Mouse (Mus musculus) cerebellum, adult 8-10 months (tissue): ENCODE measurements around the gene Rp9.

Experiments
- DNase-seq: peaks from one replicate; pipeline ENCODE4 v3.0.0; 2022

Rp9 gene

GRCm38 (mm10) chr9:22469643-22470042, at the start of gene Rp9:
TSS of gene Rp9 (minus strand) at chr9:22469743.
- DNase-seq = no peak

DNA sequence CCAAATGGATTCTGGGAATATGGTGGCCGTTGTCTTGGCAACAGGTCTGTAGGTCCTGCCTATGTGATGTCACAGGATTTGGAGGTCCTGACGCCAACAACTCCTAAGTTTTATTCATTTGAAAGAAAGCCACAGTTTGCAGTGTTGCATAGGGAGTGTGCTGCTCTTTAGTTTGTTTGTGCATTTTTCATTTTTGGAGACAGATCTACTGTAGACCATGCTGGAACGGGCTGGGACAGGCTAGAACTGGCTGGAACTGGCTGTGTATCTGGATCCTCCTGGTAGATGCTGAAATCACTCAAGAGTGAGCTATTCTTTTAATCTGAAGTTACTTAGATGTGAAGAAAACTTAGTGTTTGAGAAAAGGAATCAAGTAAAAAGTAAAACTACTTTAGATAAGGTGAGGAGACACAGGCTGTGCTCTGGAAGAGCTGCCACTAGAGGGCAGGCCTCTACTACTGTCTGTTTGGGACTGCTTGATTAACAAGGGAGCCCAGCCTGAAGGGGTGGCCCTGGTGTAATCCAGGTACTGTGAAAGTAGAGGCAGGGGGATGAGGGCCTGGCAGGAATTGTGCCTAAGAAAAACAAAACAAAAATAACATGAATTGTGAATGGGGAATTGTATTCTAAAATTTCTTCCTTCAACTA, 49.0 kb upstream of the Rp9 start:
- peak; percentile 11 for DNase-seq

DNA sequence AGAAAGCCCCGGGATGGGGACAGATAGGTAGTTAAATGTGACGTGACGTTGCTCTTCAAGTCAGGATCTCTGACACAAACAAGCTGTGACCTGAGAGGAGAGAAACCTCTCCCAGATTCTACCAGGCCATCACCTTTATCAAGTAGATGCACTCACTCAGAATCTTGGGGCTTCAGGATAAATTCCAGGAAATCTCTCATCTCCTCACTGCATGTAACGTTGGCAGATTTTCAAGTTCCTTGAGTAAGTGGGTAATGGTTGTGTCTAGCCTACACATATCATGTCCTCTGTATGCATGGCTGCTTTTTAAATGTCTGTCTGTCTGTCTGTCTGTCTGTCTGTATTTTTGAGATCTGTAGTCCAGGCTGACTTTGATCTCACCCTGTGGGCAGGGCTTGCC, 45.5 kb upstream of the Rp9 start:
- no peak for DNase-seq

- DNase-seq = no peak
Measured at GRCm38 (mm10) chr9:22505574-22505973, 36.0 kb upstream of the Rp9 start.

GRCm38 (mm10) chr9:22503581-22503980, 34.0 kb upstream of the Rp9 start:
- DNase-seq = no peak

GRCm38 (mm10) chr9:22502972-22503371, 33.4 kb upstream of the Rp9 start:
- no peak for DNase-seq

DNA sequence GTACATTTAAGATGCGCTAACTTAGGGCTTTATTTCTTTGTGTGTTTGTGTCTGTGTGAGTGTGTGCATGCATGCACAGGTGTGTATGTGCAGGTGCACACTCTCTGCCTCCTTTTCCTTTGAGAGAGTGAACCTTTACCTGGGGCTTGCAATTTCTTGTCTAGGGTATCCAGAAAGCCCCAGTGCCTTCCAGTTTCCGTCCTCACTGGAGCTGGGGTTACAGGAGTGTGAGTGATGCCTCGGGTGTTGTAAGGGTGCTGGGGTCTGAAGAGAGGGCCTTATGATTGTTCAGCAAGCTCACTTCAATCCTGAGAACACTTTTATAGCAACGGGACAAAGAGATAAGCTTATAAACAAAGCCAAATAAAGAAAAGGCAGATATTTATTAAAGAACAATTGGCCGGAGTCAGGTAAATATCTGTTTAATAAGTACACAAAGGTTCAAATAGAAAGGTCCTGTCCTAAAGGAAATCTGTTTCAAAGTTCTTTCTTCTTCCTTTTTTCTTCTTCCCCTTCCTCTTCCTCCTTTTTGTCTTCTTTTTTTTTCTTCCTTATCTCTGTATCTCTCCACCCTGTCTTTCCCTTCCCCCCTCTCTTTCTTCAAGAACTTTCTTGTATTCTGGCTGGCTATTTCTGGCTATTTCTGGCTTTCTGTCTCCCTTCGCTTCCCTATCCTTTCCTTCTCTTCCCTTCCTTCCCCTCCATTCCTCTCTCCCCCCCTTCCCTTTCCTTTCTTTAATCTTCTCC, 27.7 kb upstream of the Rp9 start:
- no peak for DNase-seq

GRCm38 (mm10) chr9:22495133-22495532, 25.6 kb upstream of the Rp9 start:
- DNase-seq = no peak

- DNase-seq = no peak
Measured at GRCm38 (mm10) chr9:22494203-22494807, 24.8 kb upstream of the Rp9 start.

- DNase-seq = no peak
Measured at GRCm38 (mm10) chr9:22488963-22489362, 19.4 kb upstream of the Rp9 start.

- no peak for DNase-seq
Measured at GRCm38 (mm10) chr9:22486211-22486610, 16.7 kb upstream of the Rp9 start.

GRCm38 (mm10) chr9:22484562-22485308, 15.2 kb upstream of the Rp9 start:
- DNase-seq = no peak

GRCm38 (mm10) chr9:22483866-22484561, 14.5 kb upstream of the Rp9 start:
- DNase-seq = no peak

GRCm38 (mm10) chr9:22478946-22479345, 9.4 kb upstream of the Rp9 start:
- DNase-seq = no peak

DNA sequence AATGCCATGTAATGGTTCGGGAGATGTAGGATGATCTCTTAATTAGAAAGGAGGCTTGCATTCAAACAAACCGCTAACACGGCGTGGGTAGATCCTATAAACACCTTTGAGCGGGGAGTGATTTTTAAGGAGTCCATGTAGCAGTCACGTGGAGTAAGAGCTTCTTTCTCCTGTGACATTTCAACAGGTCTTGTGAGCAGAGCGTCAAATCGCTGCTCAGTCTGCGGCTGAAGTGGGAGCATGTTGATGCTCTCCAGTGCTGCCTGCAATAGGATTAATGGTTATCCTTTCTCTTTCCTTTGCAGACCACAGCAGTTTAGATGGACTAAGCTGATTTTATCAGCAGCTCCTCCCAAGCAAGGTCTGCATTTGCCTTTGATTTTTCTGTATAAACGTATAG, 6.7 kb upstream of the Rp9 start:
- no peak for DNase-seq

DNA sequence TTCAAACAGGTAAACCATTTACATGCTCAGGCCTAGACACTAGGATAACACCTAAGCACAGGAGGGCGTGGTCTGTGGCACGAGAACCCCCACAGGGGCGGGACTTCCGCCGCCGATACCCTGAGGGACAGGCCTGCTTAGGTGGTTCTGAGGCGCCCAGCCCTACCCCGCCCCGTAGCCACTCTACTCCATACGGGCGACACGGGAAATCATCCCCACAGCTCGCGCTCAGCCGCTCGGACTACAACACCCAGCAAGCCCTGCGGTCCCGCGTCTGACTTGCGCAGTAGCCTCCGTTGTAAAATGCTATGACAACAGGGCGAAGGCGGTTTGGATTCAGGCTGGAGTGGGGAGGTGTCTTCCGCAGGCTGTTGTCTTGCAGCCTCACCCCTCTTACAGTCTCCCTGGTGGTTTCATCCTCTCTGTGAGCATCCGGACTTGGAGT, 5.9 kb upstream of the Rp9 start, which contains the start of gene Bbs9:
Bbs9 (plus strand) TSS at position 292 of the 445 bp plus-strand sequence.
- DNase-seq = peak; percentile 93

DNA sequence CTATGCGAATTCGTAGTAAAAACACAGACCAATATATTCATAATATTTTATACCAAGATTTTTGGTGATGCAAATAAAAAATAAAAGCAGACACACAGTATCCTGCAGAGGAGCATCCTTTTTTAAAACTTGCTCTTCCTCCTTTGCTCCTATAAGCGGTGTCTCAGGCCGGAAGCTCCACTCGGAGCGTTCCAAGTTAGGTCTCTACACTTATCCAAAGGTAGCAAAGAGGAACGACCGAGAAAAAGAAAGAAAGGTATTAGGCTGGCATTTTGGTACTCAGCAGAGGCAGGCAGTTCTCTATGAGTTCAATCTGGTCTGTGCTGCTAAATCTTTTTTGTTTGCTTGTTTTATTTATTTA, 664 bp downstream of the Rp9 start:
- no peak for DNase-seq

DNA sequence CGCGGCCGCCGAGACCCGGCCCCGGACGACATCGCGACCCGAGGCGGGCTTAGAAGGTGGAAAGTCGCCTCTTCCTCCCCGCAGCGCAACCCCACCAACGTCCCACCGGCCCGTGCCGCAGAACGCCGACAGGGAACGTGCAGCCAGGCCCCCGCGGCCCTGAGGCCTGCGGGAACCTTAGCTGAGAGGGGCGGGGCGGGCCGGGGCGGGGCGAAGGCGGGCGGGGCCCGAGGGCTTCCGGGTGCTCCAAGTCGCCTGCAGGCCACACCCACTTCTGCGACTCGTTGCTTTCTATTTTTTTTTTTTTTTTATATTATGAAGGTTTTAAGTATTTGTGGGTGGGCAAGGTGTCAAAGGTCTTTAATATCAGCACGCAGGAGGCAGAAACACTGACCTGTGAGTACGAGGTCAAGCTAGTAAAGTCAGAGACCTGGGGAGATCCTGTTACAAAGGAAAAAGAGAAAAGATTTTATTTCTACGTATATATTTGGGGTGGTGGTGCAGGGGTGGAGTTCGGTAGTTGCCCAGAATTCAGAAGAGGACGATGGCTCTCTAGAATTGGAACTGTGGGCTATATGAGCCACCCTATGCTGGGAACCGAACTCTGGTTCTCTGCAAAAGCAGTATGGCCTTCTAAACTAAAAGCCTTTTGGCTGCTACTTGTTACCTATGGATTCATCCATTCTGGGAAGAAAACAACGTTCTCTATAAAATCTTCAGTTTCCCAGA, 1.2 kb downstream of the Rp9 start:
- no peak for DNase-seq

DNA sequence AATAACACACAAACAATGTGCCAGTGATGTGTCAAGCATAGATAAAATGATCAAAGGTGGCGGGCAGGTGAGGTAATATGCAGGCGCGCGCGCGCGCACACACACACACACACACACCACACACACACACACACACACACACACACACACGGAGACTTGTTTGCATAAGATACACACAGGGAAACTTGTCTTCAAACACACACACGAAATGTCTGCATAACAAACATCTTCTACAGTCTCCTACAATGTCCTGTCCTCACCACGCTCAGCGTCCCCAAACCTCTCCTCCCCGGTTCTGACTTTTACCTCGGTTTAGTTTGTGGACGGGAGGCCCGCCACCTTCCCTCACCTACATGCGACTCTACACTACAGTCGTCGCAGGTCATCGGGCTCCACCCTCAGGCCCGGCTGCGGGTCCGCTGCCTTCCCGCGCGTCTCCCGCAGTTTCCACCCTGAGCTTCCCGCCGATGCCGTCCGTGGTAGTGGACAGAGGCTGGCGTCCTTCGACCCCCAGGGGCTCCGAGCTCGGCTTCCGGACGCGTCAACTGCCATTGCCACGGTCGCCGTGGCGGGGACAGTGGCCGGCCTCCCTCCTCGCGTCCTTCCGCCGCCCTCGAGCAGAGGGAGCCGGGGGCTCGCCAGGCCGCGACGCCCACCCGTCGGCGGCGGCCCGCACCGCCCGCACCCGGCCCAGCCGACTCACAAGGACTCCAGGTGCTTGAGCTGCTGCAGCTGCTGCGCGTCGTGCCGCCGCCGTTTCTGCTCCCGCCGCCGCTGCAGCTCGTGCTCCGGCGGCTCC, 2.0 kb downstream of the Rp9 start:
- peak; percentile 51 for DNase-seq

DNA sequence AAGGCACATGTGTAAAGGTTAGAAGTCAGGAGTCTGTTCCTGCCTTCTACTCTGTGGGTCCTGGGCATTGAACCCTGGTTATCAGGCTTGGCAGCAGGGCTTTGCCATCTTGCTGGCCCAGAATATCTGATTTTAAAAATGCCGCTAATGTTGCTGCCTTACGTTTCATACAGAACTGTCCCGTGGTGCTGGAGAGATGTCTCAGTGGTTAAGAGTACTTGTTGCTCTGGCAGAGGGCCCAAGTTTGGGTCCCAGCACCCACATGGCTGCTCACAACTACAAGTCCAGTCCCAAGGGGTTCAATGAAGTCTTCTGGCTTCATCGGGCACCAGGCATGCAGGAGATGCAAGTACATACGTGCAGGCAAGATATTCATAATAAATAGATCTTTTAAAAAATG, 3.3 kb downstream of the Rp9 start:
- no peak for DNase-seq

DNA sequence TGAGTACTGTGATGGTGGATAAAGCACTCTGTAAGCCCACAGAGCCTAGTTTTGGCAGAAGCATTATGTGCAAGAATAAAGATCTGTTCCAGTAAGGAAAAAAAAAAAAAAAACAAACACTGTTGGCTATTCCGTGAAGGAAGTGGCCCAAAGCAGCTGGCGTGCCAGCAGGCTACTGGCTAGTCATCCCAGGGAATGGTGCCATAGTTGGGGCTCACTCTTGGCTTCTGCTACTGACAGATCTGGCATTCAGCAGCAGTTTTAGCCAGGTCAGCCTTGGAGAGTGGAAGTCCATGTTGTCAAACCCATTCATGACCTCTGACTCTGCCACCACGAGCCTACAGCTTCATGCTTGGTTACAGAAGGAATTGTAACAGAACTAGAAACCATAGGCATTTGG, 7.6 kb downstream of the Rp9 start:
- peak; percentile 94 for DNase-seq
